Mouse (Mus musculus) liver, embryonic 16.5 days (tissue): ENCODE data around the gene Rab3ip. TPM values are rescaled to one million over a fixed set of nuclear protein-coding genes. Genes with fewer than 3 reads are reported as not detected.

Experiments used
- ATAC-seq: fragments of 200-750 bp; cut with Nextera tagmentation; 2 replicates; pipeline ENCODE4 v1.8.0; 2017; ENCODE audit warnings: low read depth, mild to moderate bottlenecking, moderate number of reproducible peaks, moderate library complexity
- H3K27ac ChIP-seq: fragments of 300-500 bp; sonication (generic); 2 replicates; pipeline ENCODE4 v1.5.1; 2014; ENCODE audit warnings: mild to moderate bottlenecking, low read length
- H3K27me3 ChIP-seq: fragments of 300-500 bp; sonication (generic); 2 replicates; pipeline ENCODE4 v1.6.1; 2014; ENCODE audit warnings: low read depth, low read length, mixed read lengths; ENCODE audit not compliant: control insufficient read depth, insufficient read depth
- H3K36me3 ChIP-seq: fragments of 300-500 bp; sonication (generic); 2 replicates; pipeline ENCODE4 v1.6.1; 2014; ENCODE audit warnings: mild to moderate bottlenecking; ENCODE audit not compliant: control insufficient read depth, insufficient read depth
- H3K4me1 ChIP-seq: fragments of 300-500 bp; sonication (generic); 2 replicates; pipeline ENCODE4 v1.6.1; 2014; ENCODE audit warnings: low read depth, low read length, mixed read lengths; ENCODE audit not compliant: control insufficient read depth
- H3K4me2 ChIP-seq: fragments of 300-500 bp; sonication (generic); 2 replicates; pipeline ENCODE4 v1.6.1; 2014; ENCODE audit warnings: low read depth, low read length, mixed read lengths
- H3K4me3 ChIP-seq: fragments of 300-500 bp; sonication (generic); 2 replicates; pipeline ENCODE4 v1.5.1; 2014; ENCODE audit warnings: low read depth, mild to moderate bottlenecking, low read length
- H3K9ac ChIP-seq: fragments of 300-500 bp; sonication (generic); 2 replicates; pipeline ENCODE4 v1.6.1; 2014; ENCODE audit warnings: low read depth, low read length
- H3K9me3 ChIP-seq: fragments of 300-500 bp; sonication (generic); replicated peaks from 2 replicates; pipeline ENCODE4 v1.6.1; 2016; ENCODE audit warnings: low read length; ENCODE audit not compliant: control insufficient read depth
- WGBS: fragments of 180-500 bp; shearing (Covaris S2); extraction: QIAGEN DNeasy Blood & Tissue Kit; methylation state at CpG from one replicate; pipeline ENCODE4 v1.1.7; 2014; ENCODE audit not compliant: insufficient replicate concordance; 5-methylcytosine and 5-hydroxymethylcytosine counted together
- polyA plus RNA-seq: library from polyadenylated mRNA; unstranded; fragments of >200 nt; fragmentation: Nextera tagmentation; extraction: Ambion mirVana; gene quantifications from 2 replicates; pipeline ENCODE4 v1.2.1, GENCODE M21; 2015

Rab3ip gene
- polyA plus RNA-seq, 1 experiment from 2014 or later, result 13.3 TPM

- H3K27me3 ChIP-seq, result no peaks in the 10 kb centered on the region
- H3K4me2 ChIP-seq, result no peak overlapping the region
- H3K4me1 ChIP-seq, result no peaks in the 10 kb centered on the region
- no peak overlapping the region for H3K9ac ChIP-seq
- H3K36me3 ChIP-seq, result no peaks in the 10 kb centered on the region
- H3K27ac ChIP-seq, result no peak overlapping the region
- no peaks in the 10 kb centered on the region for H3K9me3 ChIP-seq
- WGBS, result 65% methylated on average over 4 of the region's 4 CpGs
- ATAC-seq, result no peak
- no peak overlapping the region for H3K4me3 ChIP-seq
Measured at GRCm38 (mm10) chr10:116964571-116964970, 14.0 kb upstream of the Rab3ip start.

- H3K4me3 ChIP-seq, result no peak overlapping the region
- H3K9me3 ChIP-seq, result no peaks in the 10 kb centered on the region
- H3K9ac ChIP-seq, result no peak overlapping the region
- ATAC-seq, result no peak
- WGBS, result 69% methylated on average over 11 of the region's 11 CpGs
- no peak overlapping the region for H3K4me2 ChIP-seq
- H3K27ac ChIP-seq, result no peak overlapping the region
- H3K27me3 ChIP-seq, result no peaks in the 10 kb centered on the region
- no peaks in the 10 kb centered on the region for H3K36me3 ChIP-seq
- H3K4me1 ChIP-seq, result no peaks in the 10 kb centered on the region
Measured at GRCm38 (mm10) chr10:116964084-116964483, 13.5 kb upstream of the Rab3ip start.

- Histone ChIP-seq H3K4me2 (no peak overlapping the region), H3K4me3 (no peak overlapping the region), H3K9me3 (no peaks in the 10 kb centered on the region), H3K4me1 (no peaks in the 10 kb centered on the region), H3K27ac (no peak overlapping the region), H3K36me3 (no peaks in the 10 kb centered on the region), H3K9ac (no peak overlapping the region), H3K27me3 (no peaks in the 10 kb centered on the region)
- WGBS, result 55% methylated on average over 17 of the region's 17 CpGs
- ATAC-seq, result no peak
Measured at GRCm38 (mm10) chr10:116962803-116963202, 12.2 kb upstream of the Rab3ip start.

GRCm38 (mm10) chr10:116962152-116962551 lies 11.6 kb upstream of the Rab3ip start:
- H3K9ac ChIP-seq, result no peak overlapping the region
- H3K27ac ChIP-seq, result no peak overlapping the region
- H3K4me3 ChIP-seq, result no peak overlapping the region
- no peaks in the 10 kb centered on the region for H3K9me3 ChIP-seq
- no peak overlapping the region for H3K4me2 ChIP-seq
- no peaks in the 10 kb centered on the region for H3K4me1 ChIP-seq
- no peaks in the 10 kb centered on the region for H3K27me3 ChIP-seq
- ATAC-seq, result no peak
- no peaks in the 10 kb centered on the region for H3K36me3 ChIP-seq
- 76% methylated on average over 14 of the region's 14 CpGs for WGBS

- H3K27me3 ChIP-seq, result no peaks in the 10 kb centered on the region
- WGBS, result 20% methylated on average over 5 of the region's 5 CpGs
- H3K9me3 ChIP-seq, result no peaks in the 10 kb centered on the region
- ATAC-seq, result no peak
- H3K4me3 ChIP-seq, result no peak overlapping the region
- H3K27ac ChIP-seq, result no peak overlapping the region
- no peaks in the 10 kb centered on the region for H3K36me3 ChIP-seq
- no peak overlapping the region for H3K4me2 ChIP-seq
- H3K9ac ChIP-seq, result no peak overlapping the region
- no peaks in the 10 kb centered on the region for H3K4me1 ChIP-seq
Measured at GRCm38 (mm10) chr10:116957867-116958551, 7.4 kb upstream of the Rab3ip start.

- H3K9ac ChIP-seq, result no peak overlapping the region
- no peaks in the 10 kb centered on the region for H3K36me3 ChIP-seq
- H3K4me3 ChIP-seq, result no peak overlapping the region
- H3K27ac ChIP-seq, result no peak overlapping the region
- H3K4me1 ChIP-seq, result no peaks in the 10 kb centered on the region
- WGBS, result 79% methylated on average over 11 of the region's 11 CpGs
- no peaks in the 10 kb centered on the region for H3K27me3 ChIP-seq
- ATAC-seq, result no peak
- no peaks in the 10 kb centered on the region for H3K9me3 ChIP-seq
- no peak overlapping the region for H3K4me2 ChIP-seq
Measured at GRCm38 (mm10) chr10:116956483-116957158, 6.1 kb upstream of the Rab3ip start.

- H3K4me1 ChIP-seq, result peaks cover 5% of the 10 kb centered on the region; the same call in 1 of the 2 replicates
- no peak overlapping the region for H3K4me3 ChIP-seq
- no peaks in the 10 kb centered on the region for H3K9me3 ChIP-seq
- no peak for ATAC-seq
- no peak overlapping the region for H3K4me2 ChIP-seq
- H3K36me3 ChIP-seq, result no peaks in the 10 kb centered on the region
- no peak overlapping the region for H3K9ac ChIP-seq
- no peak overlapping the region for H3K27ac ChIP-seq
- 82% methylated on average over 6 of the region's 6 CpGs for WGBS
- H3K27me3 ChIP-seq, result no peaks in the 10 kb centered on the region
Measured at GRCm38 (mm10) chr10:116955191-116955590, 4.6 kb upstream of the Rab3ip start.

GRCm38 (mm10) chr10:116950886-116951285 lies 317 bp upstream of the Rab3ip start:
- Histone ChIP-seq H3K36me3 (no peaks in the 10 kb centered on the region), H3K4me1 (peaks cover 9% of the 10 kb centered on the region; the same call in 1 of the 2 replicates), H3K4me3 (peak overlapping the region; percentile 85), H3K27ac (no peak overlapping the region), H3K27me3 (no peaks in the 10 kb centered on the region), H3K9me3 (no peaks in the 10 kb centered on the region), H3K9ac (no peak overlapping the region), H3K4me2 (peak overlapping the region; percentile 99)
- WGBS, result 18% methylated on average over 5 of the region's 5 CpGs
- ATAC-seq, result no peak
